Comparison of ENCODE assay signal across 9 mouse cellular contexts in genomic region chr6:112728760-112729422, GRCm38 (mm10). TPM values are rescaled to one million over a fixed set of nuclear protein-coding genes. Genes with fewer than 3 reads are reported as not detected.
DNase-seq lines count a peak whose midpoint lies in the region; ATAC-seq lines count a peak whose summit lies in the region.
"Had no signal": no experiment of that assay in that cellular context is flagged by ENCODE, and none has a peak within 500 bp of the region (broad histone marks: within the 10 kb centered on the region; RNA-seq: fewer than 3 reads in every experiment).

No protein-coding gene starts in this region.

- DNase-seq in ES-CJ7 (ENCODE audit: low read depth, low spot score), result peak; percentile 94
- DNase-seq in embryo, embryonic 9.5 days (ENCODE audit: extremely low spot score), result peak; percentile 84
- DNase-seq in heart, adult 18-20 months, result peak; percentile 62 to 73
- DNase-seq in kidney, adult 11 months, result peak; percentile 70
- DNase-seq in left cerebral cortex, postnatal 4 days, result peak; percentile 45
- peak; percentile 35 for DNase-seq in right cerebral cortex, postnatal 4 days
- no peak for DNase-seq in c-Kit-positive CD71-positive TER-119-positive erythroid progenitor cells, embryonic 14.5 days (ENCODE audit: low spot score)

- peak; percentile 84 for ATAC-seq in megakaryocyte-erythroid progenitor cell, adult 5-6 weeks (replicated peaks; ENCODE audit: low FRiP score, low TSS enrichment, poor library complexity, severe bottlenecking)
- ATAC-seq: Patski had no signal

- intact Hi-C loops in left cerebral cortex, postnatal 4 days (cut with DNase I), result no loop called here

RNA-seq across cellular contexts. Expression of gene Rad18, which starts 32.4 kb away (rescaled TPM):
- total RNA-seq in heart, adult 18-20 months (2021), result 1 to 10 TPM; 1.5 to 2.0 TPM
- total RNA-seq in left cerebral cortex, postnatal 4 days (2021), result 10 to 100 TPM in 1 of 2 experiments, 1 to 10 TPM in 1; 9.4 to 10.5 TPM
- total RNA-seq in megakaryocyte-erythroid progenitor cell, adult 5-6 weeks (2014; fragmentation: Nextera tagmentation), result 36.0 and 52.4 TPM in 2 replicates
- 40.1 and 49.6 TPM in 2 replicates for total RNA-seq in megakaryocyte-erythroid progenitor cell, adult 5-6 weeks (2017)
